Mouse (Mus musculus) cerebellum, adult 9-11 months (tissue): Measurements from ENCODE around the gene Rpl7a.
"Not testable (repeated sequence)": the region's sequence is repeated elsewhere in the genome, so short reads cannot be mapped to it uniquely, and the experiment has no call there.

Experiments used
- DNase-seq: peaks from one replicate; pipeline ENCODE4 v3.0.0; 2022

Rpl7a gene

DNA sequence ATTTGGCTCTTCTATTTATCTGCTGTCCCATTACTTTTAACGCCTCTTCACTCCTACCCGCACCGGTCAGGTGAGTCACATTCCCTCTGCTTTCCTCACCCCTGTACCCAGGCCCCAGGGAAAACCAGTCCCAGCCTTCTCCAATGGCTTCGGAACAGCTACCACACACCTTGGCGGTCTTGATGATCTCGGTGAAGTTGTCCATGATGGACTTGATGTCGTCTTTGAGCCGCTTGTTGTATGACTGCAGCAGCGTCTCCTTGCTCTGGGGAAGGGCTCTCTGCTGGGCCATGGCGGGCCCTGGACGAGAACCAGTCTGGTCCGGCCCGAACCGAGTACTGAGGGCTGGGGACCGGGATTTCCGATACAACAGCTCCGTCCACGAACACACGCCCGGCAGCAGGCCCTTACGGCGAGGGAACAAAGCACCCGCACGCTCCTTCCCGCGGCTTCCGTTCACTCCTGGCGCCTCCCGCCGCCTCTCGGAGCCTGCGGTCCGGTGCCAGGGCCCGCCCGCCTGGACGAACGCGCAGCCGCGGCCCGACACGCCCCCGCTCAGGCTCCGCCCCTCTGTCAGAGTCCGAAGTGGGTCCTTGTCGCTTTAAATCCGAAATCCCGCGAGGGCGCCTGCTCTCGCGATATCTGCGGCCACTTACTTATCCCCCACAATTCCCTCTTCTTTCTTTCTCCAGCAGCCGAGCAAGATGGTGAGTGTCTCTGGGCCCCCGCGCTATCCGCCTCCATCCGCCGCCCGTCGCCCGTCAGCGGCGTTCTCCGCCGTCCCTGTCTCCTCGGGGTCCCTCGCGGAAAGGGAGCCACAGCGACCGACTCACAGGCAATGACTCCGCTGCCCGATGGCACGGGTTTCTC, at the start of gene Rpl7a, which contains the start of gene Med22:
TSS of gene Rpl7a (plus strand) at position 641 of the 870 bp plus-strand sequence.
TSS of gene Med22 (minus strand) at position 554 of the 870 bp plus-strand sequence.
- DNase-seq, result peak; percentile 99

DNA sequence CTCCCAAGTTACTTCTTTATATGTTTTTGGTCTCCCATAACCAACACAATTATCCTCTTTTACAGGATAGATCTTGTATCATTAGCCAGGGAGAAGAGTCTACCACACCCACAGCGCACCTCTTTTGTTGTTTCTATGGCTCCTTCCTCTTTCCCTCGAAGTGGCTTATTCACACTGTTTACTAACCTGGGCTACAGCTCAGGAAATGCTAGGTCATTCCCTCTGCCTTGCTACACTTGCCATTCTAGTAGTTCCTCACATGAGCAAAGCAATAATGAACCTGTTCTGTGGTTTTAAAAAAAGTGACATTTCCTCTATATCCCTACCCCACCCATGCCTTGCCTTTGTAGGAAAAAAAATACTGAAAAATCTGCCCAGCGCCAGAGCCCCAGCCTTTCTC, 47.7 kb upstream of the Rpl7a start:
- no peak for DNase-seq

DNA sequence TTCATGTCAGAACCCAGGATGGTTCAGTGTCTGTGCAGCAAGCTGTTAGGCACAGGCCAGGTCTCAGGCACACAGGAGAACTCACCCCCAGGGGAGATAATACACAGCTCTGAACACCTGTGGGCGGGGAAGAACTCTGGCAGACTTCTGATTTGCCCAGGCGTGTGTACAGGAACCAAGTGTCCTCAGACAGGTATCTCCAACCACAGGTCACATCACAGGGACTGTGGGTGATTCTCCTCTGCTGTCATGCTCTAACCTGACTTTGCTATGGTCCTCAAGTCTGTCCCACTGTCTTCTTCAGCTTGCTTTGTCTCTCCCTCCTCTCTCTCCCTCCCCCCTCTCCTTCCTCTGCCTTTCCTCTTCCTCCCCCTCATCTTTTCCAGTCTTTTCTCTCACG, 45.7 kb upstream of the Rpl7a start, which contains the start of gene Abo:
TSS of gene Abo (minus strand) at position 101 of the 400 bp plus-strand sequence.
- DNase-seq, result no peak

DNA sequence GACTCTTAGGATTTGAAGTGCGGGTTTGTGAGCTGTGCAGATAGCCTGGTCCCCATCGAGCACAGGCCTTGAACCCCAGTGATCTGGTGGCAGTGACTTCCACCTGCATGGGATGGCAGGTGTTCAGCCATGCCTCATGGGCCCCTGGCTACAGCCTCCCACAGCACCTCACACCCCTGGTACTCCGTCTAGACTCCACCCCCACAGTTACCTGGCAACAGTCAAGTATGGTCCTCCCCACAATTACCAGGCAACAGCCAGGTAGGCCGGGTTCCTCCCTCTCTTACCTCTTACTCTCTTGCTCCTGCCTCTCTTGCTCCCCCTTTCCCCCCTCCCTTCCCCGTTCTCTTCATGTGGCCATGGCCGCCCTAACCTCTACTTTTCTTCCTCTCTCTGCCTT, 39.9 kb upstream of the Rpl7a start:
- no peak for DNase-seq

DNA sequence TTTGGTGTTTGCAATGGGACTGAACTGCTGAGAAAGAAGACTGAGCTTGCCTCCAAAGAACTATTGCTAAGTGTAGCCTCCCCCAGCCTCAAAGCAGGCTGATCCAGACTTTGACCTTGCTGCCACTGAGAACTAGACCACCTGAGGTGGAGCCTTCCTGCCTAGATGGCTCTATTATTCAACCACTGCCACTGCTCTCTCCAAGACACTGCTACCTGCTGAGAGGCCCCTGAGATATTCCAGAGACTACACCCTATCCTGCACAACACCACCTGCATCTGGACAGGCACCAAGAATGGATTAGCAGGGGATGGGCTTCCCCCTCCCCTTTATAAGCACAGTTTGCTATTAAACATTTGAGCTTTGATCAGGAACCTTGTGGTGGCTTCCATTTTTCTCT, 32.0 kb upstream of the Rpl7a start:
- no peak for DNase-seq

DNA sequence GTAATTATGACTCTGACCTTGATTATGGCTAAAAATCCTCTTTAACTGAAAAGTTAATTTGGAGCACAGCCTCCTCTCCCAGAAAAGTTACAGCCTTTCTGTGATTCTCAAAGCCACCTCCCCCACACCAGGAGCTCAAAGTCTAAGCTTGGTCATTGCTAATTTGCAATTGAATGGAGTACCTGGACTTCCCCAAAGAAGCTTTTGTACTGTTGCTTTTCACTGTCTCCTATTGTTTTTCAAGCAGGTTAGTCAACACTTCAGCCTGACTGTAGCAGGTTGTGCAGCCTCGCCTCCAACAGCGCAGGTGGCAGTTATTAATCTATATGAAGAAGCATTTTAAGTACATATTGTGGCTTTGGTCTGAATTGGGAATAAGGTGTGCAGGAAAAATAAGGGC, 25.0 kb upstream of the Rpl7a start:
- DNase-seq, result not testable (repeated sequence)

DNA sequence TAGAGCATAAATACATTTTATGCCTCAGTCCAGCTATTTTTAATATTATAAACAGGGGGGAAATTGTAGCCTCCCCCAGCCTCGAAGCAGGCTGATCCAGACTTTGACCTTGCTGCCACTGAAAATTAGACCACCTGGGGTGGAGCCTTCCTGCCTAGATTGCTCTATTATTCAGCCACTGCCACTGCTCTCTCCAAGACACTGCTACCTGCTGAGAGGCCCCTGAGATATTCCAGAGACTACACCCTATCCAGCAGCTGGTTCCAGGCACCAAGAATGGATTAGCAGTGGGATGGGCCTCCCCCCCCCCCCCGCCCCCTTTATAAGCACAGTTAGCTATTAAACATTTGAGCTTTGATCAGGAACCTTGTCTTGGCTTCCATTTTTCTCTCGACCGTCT, 24.4 kb upstream of the Rpl7a start:
- not testable (repeated sequence) for DNase-seq

DNA sequence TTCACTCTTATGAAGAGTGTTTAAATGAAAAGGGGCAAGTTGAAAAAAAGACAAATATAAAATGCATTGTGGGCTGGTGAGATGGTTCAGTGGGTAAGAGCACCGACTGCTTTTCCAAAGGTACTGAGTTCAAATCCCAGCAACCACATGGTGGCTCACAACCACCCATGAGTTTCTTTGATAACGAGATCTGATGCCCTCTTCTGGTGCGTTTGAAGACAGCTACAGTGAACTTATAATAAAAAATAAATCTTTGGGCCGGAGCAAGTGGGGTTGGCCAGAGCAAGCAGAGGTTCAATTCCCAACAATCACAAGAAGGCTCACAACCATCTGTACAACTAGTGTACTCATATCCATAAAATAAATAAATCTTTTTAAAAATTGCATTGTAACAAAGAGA, 14.7 kb upstream of the Rpl7a start:
- DNase-seq, result no peak

DNA sequence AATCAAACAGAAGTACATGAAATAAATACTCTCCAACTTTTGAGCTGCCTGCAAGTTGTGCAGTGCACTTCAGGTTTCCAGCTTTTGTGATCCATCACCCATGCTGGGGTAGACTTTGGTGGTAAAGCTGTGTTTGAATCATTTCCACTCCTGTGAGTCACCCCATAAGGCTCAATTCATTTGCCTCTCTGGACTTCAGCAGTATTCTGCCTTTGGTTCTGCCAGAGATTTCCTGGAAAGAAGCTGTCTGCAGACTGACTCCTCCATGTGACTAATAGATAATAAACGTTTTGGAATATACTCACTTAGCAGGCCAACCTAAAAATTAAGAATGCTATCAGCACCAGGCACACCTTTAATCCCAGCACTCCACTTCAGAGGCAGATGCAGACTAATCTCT, 9.8 kb upstream of the Rpl7a start:
- DNase-seq, result no peak

DNA sequence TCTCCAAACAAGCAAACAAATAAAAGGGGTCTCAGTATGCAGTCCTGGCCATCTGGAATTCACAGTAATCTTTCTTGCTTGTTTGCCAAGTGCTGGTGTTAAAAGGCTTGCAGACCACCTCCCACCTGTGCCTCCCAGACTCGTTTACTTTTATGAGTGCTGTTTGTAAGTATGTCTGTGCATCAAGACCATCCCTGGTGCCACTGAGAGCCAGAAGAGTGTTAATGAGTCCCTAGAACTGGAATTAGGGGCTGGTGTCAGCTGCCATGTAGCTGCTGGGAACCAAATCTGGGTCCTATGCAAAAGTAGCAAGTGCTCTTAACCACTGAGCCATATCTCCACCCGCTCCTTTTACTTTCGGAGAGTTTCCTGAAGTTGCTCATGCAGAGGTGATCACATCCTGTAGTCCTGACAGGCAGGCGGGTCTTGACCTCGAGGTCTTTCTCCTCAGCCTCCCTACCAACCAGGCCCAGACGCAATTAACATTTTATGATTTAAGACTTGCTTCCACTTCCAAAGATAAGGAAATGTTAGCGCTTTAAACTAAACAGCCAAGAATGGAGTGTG, 8.6 kb upstream of the Rpl7a start:
- no peak for DNase-seq

DNA sequence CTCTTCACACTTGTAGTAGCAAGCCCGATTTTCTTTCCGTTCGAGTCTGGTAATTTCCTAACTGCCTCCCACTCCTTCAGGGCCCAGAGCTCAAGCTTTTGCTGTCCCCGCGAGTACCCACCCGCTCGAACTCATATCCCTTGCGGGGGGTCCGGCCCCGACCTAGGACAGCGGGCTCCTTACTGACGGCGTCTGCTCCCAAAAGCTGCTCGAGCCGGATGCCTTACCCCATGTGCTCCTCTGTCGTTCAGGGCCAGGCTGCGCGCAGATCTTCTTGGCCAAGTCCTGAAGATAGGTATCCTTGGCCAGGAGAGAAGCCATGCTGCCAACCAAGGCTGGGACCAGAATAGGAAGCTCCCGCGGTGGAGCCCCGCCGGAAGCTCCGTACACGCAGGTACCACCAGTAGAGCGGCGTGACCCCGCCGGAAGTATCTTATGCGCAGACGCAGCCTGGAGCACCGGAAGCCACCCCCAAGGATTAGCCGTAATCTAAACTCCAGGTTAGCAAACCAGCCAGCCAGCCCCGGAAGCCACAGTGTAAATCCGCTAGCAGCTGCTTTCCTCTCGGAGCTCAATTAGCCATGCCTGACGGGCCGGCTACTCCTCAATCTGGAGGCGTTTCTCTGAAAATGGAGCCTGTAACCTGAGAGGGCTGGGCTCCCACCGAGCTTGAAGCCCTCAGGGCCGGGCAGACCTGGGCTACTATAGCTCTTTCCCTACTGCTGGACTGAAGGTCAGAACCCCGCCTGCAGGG, 7.9 kb upstream of the Rpl7a start, which contains the start of gene Surf6:
TSS of gene Surf6 (minus strand) at position 413 of the 754 bp plus-strand sequence.
- DNase-seq, result peak; percentile 95

DNA sequence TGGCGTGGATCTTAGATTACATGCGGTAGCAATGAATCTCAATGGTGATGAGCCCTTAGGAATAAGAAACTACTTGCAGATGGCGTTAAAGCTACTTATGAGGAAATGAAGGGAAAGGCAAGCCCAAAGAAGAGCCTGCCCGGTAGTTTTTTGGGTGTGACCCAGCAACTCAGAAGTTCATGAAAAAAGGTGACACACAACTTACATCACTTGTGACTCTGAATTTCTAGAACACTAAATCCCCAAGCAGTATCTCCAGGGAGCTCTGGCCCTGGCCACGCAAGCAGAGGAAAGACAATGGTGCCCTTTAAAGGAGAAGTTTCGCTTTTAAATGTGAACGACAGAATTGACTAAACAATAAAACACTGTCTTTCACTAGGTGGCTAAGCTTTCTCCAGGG, 7.3 kb upstream of the Rpl7a start:
- no peak for DNase-seq

DNA sequence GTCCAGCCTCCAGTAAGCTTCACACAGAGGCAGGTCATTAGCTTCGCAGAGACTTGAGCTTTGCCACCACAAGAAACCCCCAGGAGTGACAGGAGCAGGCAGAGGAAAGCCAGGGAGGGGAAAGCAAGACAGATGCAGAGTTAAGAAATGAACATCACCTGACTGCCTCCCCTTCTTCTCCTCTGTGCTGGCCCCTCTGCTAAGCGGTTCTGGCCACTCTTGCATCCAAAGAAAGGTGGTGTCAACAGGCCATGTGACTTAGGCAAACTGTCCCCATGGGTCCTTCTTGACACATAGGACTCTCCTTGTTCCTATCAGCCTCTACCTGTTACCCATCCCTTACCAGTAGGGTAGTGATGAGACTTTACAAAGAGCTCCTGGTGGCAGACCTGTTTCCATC, 4.6 kb upstream of the Rpl7a start:
- DNase-seq, result no peak

DNA sequence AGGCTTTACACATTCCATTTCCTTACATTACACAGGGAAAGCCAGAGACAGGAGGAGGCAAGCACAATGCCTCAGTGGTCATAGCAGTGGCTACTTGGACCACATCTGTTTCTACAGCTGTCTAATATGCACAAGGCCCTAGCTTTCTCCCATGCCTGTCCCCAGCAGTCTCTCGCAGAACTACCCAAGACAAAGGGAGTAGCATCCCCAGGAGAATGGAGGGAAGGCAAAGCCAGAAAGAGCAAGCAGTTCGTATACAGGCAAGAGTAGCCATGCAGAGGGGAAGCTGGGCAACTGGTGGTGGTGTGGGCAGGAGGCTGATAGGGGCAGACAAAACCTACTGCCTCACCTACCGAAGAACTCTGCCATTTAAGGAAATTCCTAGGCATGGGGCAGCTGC, 4.1 kb upstream of the Rpl7a start:
- no peak for DNase-seq

DNA sequence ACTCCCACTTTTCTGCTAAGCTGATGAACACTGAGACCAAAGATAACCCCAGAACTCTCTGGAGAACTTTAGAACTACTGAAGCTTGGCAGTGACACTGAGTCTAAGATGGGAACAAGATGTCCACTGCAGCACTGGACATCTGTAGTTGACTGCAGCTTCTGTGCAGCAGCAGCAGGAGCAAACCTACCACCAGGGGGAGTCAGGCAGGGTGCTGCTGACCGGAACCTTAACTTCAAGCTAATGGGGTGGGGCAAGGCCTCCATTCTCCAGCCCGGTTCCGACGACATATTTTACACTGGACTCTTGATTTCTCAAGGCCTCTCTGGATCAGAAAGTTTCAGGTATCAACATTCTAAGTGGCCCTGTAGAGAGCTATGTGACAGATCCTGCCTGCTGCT, 3.5 kb upstream of the Rpl7a start:
- DNase-seq, result peak; percentile 42

DNA sequence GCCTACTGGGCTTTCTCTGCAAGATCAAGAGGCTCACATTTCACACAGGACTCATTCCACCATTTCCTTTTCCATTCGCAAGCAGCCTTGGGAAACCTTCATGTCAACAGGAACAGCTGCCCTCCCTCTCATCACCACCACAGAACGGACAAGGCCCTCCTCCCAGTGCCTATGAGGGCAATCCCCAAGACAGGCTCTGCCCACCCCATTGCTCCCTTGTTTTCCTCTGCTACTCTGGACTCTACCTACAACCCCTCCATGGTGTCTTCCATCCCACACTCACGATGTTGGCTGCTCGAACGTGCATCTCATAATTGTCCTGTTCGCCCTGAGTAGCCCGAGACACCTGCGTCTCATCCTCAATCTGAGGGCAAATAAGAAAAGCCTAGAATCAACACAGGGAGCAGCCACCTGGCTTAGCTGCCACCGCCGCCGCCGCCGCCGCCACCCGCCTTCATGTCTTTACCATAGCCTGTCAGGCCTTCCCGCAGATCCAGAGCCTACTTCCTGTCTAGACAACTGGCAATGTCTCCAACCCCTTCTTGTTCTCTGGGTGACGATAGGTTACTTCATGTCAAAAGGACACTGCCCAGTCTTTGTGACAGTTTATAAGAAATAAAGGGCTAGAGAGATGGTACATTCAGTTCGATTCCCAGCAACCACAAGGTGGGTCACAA, 1.7 kb upstream of the Rpl7a start:
- peak; percentile 39 for DNase-seq

DNA sequence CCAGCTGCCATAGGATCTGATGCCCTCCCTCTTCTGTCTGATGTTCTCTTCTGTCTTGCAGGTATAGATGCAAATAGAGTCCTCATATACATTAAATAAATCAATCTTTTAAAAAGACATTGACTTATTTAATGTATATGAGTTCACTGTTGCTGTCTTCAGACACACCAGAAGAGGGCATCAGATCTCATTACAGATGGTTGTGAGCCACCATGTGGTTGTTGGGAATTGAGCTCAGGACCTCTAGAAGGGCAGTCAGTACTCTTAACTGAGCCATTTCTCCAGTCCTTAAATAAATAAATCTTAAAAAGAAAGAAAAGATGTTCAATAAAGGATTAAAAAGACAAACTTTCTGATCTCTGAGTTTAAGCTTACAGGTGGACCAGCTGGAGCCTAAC, 1.2 kb upstream of the Rpl7a start:
- no peak for DNase-seq

DNA sequence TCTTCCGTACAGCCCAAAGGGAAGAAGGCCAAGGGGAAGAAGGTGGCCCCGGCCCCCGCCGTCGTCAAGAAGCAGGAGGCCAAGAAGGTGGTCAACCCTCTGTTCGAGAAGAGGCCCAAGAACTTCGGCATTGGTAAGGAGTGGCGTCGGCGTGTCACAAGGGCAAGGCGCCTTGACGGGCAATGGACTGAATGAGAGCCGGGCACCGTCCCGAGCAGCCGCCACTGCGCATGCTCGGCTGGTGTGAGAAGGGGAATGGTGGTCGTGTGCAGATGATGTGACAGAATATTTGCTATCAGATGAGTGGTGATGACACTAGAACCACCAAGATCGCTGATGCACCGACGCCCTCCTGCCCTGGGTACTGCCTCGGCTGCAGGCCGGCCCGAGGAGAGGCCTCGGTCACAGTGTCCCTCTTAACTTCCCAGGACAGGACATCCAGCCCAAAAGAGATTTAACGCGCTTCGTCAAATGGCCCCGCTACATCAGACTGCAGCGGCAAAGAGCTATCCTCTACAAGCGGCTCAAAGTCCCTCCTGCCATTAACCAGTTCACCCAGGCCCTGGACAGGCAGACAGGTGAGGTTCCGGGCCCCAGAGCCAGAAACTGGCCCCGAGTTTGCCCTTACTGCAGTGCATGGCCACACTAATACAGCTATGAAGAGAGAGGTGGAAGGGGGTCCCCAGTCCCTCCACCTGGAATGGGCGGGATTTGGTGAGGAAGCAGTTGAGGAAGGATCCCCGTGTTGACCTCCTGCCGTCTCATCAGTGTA, 616 bp downstream of the Rpl7a start:
- peak; percentile 50 for DNase-seq

DNA sequence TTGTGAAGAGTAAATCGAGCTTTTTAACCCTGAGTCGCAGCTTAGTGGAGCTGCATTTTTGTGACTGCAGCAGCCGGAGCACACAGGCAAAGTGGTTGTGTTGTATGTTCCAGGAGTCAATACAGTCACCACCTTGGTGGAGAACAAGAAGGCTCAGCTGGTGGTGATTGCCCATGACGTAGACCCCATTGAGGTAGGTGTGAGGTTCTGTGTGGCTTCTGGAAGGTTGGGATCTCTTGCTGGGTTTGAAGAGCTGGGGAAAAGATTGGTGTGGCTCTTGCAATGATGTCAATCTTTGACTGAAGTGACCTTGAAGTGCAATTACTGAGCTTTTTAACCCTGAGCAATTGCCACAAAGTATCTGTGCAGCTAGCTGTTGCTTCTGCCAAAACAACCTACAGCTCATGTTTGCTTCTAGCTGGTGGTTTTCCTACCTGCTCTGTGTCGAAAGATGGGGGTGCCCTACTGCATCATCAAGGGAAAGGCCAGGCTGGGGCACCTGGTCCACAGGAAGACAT, 1.7 kb downstream of the Rpl7a start:
- peak; percentile 32 for DNase-seq

DNA sequence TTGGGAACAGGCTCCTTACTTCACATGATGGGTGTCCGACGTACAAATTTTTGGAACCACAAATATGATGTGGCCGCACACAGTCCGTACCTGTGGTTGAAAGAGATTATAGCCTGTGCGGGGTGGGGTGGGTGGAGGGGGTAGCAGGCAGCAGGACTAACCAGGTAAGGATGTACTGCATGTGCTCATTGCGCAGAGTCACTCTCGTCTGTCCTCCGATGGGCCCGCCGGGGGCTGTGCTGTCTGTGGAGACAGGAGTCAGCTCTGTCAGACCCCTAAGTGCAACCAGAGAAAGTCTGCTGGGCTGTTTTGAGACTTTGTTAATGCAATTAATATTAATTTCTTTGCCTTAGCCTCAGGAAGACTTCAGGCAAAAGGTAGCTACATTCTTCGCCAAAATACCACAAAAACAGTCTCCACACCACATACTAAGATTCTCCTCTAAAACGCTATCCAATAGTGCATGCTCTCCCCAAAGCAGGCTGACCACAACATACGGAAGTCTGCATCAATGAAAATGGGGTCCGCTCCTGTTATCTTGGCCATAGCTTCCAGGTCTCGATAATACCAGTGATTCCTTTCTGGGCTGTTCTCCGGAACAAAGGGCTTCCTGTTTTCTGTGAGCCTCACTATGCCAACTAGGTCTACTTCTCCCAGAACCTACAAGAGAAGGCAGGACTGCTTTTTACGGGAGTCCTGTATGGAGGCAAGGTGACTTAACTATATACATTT, 3.0 kb downstream of the Rpl7a start:
- DNase-seq, result peak; percentile 22
